Mouse (Mus musculus): Measurements from ENCODE around the gene Filip1l. TPM values are rescaled to one million over a fixed set of nuclear protein-coding genes. Genes with fewer than 3 reads are reported as not detected.

Filip1l gene
- polyA plus RNA-seq, 1 experiment from 2014 or later: 12.7 TPM

DNA sequence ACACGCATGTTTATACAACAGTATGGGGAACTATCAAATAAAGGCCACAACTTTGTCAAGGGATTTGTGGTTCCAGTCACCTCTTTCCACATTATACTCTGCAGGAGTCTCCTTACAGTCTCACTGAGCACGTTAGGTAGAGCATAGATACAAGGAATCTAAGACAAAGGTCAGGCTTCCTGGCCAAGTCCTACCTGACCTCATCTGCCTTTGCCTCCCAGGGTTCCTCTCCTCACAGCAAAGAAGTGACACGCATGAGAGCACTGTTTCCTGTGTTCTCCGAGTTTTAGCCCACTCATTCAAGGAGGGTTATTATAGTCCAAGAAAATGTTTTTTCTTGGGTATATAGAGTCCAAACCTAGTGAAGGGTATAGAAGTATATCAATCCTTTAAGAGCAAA, 202.8 kb downstream of the Filip1l start:
- no peak overlapping the region for H3K4me3 ChIP-seq
- no peak for DNase-seq (ENCODE audit: low spot score)
- H3K27me3 ChIP-seq (replicated peaks; ENCODE audit: low read depth, poor library complexity, severe bottlenecking): no peaks in the 10 kb centered on the region
- peaks cover 13% of the 10 kb centered on the region for H3K4me1 ChIP-seq
- H3K27ac ChIP-seq (replicated peaks): no peak overlapping the region
- 64% methylated on average over 4 of the region's 4 CpGs for WGBS
- no peaks in the 10 kb centered on the region for H3K9me3 ChIP-seq
- peaks cover 3% of the 10 kb centered on the region; the same call in 1 of the 2 replicates for H3K36me3 ChIP-seq (replicated peaks)

DNA sequence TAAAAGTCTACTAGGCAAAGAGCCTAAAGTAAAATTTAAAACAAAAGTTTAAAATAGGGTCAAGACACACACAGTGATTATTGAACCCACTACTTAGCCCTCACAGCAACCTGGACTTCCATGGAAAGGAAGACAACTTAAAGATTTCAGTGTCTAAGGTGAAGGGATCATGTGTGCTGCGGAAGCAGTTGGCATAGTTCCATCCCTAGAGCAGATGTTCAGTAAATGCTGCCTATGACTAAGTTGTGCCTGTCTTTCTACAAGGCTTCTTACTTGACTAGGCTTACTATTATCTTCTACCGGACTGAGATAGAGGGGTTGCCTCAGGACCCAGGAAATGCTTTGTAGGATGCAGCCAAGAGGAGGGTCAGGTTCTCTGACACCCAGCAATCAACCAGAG, 203.4 kb downstream of the Filip1l start:
- WGBS: 90% methylated on average over 2 of the region's 2 CpGs
- peaks cover 3% of the 10 kb centered on the region; the same call in 1 of the 2 replicates for H3K36me3 ChIP-seq (replicated peaks)
- H3K27me3 ChIP-seq (replicated peaks; ENCODE audit: low read depth, poor library complexity, severe bottlenecking): no peaks in the 10 kb centered on the region
- no peaks in the 10 kb centered on the region for H3K9me3 ChIP-seq
- H3K4me3 ChIP-seq: no peak overlapping the region
- H3K27ac ChIP-seq (replicated peaks): no peak overlapping the region
- no peak for DNase-seq (ENCODE audit: low spot score)
- H3K4me1 ChIP-seq: peaks cover 9% of the 10 kb centered on the region; the same call in 1 of the 2 replicates

DNA sequence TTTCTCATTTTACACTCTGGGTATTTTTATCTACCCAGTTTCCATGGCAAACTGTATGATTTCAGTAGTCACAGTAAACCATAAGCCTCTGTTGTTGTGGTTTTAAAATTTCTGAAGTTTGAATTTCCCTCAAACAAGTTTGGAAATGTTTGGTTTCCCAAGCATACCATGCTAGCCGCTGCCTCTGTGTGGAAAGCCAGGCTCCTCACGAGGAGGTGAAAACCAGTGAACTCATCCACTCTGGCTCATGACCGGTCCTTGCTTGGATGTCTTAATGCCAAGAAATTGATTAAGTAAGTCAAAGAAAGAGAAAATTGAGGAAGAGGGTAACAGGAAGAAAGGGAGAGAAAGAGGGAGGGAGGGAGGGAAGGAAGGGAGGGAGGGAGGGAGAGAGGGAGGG, 205.4 kb downstream of the Filip1l start:
- 94% methylated on average over 3 of the region's 3 CpGs for WGBS
- Histone ChIP-seq H3K27me3 (replicated peaks; ENCODE audit: low read depth, poor library complexity, severe bottlenecking) (no peaks in the 10 kb centered on the region), H3K36me3 (replicated peaks) (0 out of 2 replicates have a peak, but pooled peaks cover 3% of the 10 kb centered on the region), H3K4me1 (no peaks in the 10 kb centered on the region), H3K9me3 (no peaks in the 10 kb centered on the region), H3K4me3 (no peak overlapping the region), H3K27ac (replicated peaks) (no peak overlapping the region)
- no peak for DNase-seq (ENCODE audit: low spot score)

DNA sequence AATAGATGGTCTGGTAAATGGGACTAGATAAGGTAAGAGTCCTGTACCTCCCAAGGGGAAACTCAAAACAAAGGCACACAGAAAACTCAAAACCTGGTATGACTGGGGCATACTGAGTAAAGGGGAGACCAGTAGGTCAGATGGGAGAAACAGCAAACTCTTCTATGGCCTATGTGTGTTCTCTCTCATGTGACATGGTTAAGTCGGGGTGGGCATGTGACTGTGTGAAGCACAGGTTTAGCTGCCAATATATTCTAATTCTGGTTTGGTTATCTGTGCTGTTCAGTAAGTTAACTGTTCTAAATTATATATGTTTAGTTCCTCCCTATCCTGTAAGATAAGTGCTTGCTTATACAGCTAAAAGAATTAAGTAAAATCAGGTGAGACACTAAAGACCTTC, 207.3 kb downstream of the Filip1l start:
- Histone ChIP-seq H3K4me1 (no peaks in the 10 kb centered on the region), H3K27me3 (replicated peaks; ENCODE audit: low read depth, poor library complexity, severe bottlenecking) (no peaks in the 10 kb centered on the region), H3K27ac (replicated peaks) (no peak overlapping the region), H3K9me3 (no peaks in the 10 kb centered on the region), H3K4me3 (no peak overlapping the region), H3K36me3 (replicated peaks) (no peaks in the 10 kb centered on the region)
- DNase-seq (ENCODE audit: low spot score): no peak
- WGBS: 88% methylated on average over 1 of the region's 1 CpGs

DNA sequence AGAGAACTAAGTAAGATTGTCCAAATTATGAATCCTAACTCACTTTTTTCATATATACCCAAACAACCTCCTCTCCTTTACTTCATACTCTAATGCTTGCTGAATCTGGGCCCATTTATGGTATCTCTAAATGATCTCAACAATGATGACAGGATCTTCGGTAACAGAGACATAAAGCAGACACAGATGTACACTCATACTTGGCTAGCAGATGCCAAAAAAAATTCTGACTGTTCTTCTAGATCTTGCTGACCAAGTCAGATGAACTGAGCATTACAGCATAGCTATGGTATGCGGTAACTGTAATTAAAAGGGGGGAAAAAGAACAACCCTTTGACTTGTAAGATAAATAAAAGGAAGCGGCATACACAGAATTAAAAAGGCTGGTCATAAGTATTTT, 210.6 kb downstream of the Filip1l start:
- WGBS: 88% methylated on average over 3 of the region's 3 CpGs
- Histone ChIP-seq H3K27me3 (replicated peaks; ENCODE audit: low read depth, poor library complexity, severe bottlenecking) (no peaks in the 10 kb centered on the region), H3K27ac (replicated peaks) (no peak overlapping the region), H3K9me3 (no peaks in the 10 kb centered on the region), H3K4me1 (no peaks in the 10 kb centered on the region), H3K36me3 (replicated peaks) (no peaks in the 10 kb centered on the region), H3K4me3 (no peak overlapping the region)
- no peak for DNase-seq (ENCODE audit: low spot score)

DNA sequence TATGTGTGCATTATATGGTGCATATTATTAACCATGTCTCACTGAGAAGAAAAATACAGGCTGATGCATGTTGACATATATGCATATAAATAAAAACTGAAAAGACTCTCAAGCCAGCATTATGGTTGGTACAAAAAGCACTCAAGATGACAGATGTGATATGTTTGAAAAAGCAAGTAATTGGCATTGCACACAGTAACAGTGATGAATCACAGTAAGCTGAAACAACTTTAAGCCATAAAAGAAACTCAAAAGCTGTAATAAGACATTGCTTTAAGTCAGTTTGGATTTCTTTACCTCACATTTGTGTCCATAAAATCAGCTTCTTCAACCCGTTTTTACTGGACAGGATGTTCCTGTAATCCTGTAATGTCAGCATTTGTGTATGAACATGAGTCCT, 211.9 kb downstream of the Filip1l start:
- no peak for DNase-seq (ENCODE audit: low spot score)
- Histone ChIP-seq H3K36me3 (replicated peaks) (peaks cover 4% of the 10 kb centered on the region), H3K27me3 (replicated peaks; ENCODE audit: low read depth, poor library complexity, severe bottlenecking) (no peaks in the 10 kb centered on the region), H3K9me3 (no peaks in the 10 kb centered on the region), H3K27ac (replicated peaks) (no peak overlapping the region), H3K4me3 (no peak overlapping the region), H3K4me1 (no peaks in the 10 kb centered on the region)
- 62% methylated on average over 1 of the region's 1 CpGs for WGBS

DNA sequence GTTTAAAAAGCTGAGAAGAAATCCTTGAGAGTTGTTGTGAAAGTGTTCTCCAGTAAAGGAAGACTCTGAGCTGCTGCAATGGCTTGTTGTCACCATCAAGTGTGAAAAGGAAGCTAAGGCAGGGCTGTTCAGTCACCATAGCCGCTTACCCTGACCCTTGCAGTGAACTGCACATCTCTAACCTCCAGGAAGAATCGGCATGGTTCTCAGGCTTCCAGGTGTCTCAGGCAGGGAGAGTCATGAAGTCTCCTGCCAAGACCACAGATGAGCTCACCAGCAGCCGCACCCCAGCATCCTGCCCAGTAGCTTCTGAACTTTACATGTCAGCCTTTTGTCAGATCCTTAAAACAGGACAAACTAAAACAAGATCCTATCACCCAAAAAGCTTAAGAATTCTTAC, 213.3 kb downstream of the Filip1l start:
- DNase-seq (ENCODE audit: low spot score): no peak
- no peak overlapping the region for H3K27ac ChIP-seq (replicated peaks)
- peaks cover 18% of the 10 kb centered on the region for H3K36me3 ChIP-seq (replicated peaks)
- H3K4me3 ChIP-seq: no peak overlapping the region
- H3K27me3 ChIP-seq (replicated peaks; ENCODE audit: low read depth, poor library complexity, severe bottlenecking): no peaks in the 10 kb centered on the region
- H3K4me1 ChIP-seq: no peaks in the 10 kb centered on the region
- 84% methylated on average over 3 of the region's 3 CpGs for WGBS
- H3K9me3 ChIP-seq: no peaks in the 10 kb centered on the region

DNA sequence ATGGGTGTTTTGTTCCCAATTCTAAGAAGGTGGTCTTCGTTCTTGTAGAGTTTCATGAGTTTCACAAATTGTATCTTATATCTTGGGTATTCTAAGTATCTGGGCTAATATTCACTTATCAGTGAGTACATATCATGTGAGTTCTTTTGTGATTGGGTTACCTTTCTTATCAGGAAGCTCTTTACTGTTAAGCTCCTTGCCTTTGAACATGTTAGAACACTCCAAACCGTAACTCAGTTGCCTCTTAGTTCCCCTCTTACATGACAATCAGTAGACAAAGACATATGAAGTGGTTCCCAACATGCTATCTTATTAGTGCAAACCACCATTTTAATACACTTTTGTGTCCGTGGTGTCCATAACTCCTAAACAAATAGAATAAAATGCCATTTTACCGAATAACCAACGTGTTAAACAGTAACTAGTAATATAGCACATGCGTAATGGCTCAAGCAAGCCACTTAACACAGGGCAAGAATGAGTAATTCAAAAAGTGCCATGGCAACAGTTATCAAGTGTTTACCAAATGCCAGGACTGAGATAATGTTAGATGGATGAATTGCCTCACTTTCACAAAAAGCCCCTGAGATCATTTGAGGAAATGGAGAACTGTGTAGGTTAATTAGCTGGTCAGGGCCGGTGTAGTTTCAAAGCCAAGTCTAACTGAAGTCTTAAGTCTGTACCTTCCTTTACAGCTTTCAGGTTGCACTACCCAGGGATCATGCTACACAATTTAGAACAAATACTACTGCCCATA, 215.9 kb downstream of the Filip1l start:
- no peak for DNase-seq (ENCODE audit: low spot score)
- Histone ChIP-seq H3K4me1 (no peaks in the 10 kb centered on the region), H3K27me3 (replicated peaks; ENCODE audit: low read depth, poor library complexity, severe bottlenecking) (no peaks in the 10 kb centered on the region), H3K4me3 (no peak overlapping the region), H3K27ac (replicated peaks) (no peak overlapping the region), H3K36me3 (replicated peaks) (peaks cover 30% of the 10 kb centered on the region), H3K9me3 (no peaks in the 10 kb centered on the region)
- WGBS: 94% methylated on average over 7 of the region's 7 CpGs

DNA sequence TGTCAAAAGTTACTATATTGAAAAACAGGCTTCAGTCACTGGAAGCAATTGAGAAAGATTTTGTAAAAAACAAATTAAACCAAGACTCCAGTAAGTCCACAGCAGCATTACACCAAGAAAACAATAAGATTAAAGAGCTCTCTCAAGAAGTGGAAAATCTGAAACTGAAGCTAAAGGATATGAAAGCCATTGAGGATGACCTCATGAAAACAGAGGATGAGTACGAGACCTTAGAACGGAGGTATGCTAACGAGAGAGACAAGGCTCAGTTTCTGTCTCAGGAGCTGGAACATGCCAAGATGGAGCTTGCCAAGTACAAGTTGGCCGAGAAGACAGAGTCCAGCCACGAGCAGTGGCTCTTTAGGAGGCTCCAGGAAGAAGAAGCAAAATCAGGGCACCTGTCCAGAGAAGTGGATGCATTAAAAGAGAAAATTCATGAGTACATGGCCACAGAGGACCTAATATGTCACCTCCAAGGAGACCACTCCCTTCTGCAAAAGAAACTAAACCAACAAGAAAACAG, 218.0 kb downstream of the Filip1l start:
- no peak overlapping the region for H3K27ac ChIP-seq (replicated peaks)
- H3K4me3 ChIP-seq: no peak overlapping the region
- H3K4me1 ChIP-seq: no peaks in the 10 kb centered on the region
- H3K36me3 ChIP-seq (replicated peaks): peaks cover 30% of the 10 kb centered on the region
- H3K27me3 ChIP-seq (replicated peaks; ENCODE audit: low read depth, poor library complexity, severe bottlenecking): no peaks in the 10 kb centered on the region
- WGBS: 90% methylated on average over 5 of the region's 5 CpGs
- DNase-seq (ENCODE audit: low spot score): no peak
- H3K9me3 ChIP-seq: no peaks in the 10 kb centered on the region

DNA sequence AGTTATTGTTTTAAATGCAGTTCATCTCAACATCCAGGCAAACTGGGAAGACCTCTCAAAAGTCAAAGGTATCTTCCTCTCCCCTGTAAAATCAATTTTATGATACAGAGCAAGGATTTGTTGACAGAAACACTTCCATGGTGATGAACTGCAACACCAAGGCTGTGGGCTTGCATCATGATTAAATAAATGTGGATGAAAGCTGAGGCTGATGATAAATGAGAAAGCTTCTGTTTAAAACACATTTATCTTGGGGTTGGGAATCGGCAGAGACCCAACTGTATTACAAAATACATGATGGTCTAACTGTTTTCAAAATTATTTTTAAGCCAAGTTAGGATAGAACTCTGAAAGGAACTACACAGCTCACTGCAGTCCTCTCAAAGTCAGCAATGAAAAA, 220.9 kb downstream of the Filip1l start:
- no peak overlapping the region for H3K27ac ChIP-seq (replicated peaks)
- H3K4me3 ChIP-seq: no peak overlapping the region
- no peaks in the 10 kb centered on the region for H3K9me3 ChIP-seq
- no peaks in the 10 kb centered on the region for H3K27me3 ChIP-seq (replicated peaks; ENCODE audit: low read depth, poor library complexity, severe bottlenecking)
- peaks cover 30% of the 10 kb centered on the region for H3K36me3 ChIP-seq (replicated peaks)
- no peaks in the 10 kb centered on the region for H3K4me1 ChIP-seq
- WGBS: 93% methylated on average over 1 of the region's 1 CpGs
- DNase-seq (ENCODE audit: low spot score): no peak

DNA sequence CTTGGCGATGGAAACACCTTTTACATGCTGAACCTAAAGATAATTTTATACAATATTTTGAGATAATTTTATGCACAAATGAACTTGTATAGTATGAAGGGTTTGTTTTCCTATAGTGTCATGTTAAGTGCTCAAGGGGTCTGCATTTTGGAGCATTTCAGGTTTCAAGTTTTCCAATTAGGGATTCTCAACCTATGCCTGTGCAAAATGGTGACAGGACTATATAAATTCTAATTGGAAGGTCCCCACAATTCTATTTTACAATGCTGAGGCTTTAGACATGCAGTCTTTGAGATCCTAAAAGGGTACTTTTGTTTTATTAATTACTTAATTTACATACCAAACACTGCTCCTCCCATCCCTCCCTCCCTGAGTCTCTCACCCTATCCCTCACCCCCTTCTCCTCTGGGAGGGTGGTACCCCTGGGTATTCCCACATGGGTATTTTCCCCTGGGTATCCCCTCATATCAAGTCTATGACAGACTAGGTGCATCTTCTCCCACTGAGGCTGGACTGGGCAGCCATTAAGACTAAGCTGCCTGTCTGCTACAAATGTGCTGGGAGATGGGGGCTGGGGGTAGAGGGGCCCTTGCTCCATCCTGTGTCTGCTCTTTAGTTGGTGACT, 223.0 kb downstream of the Filip1l start:
- no peak for DNase-seq (ENCODE audit: low spot score)
- Histone ChIP-seq H3K9me3 (no peaks in the 10 kb centered on the region), H3K4me1 (no peaks in the 10 kb centered on the region), H3K4me3 (no peak overlapping the region), H3K27ac (replicated peaks) (no peak overlapping the region), H3K27me3 (replicated peaks; ENCODE audit: low read depth, poor library complexity, severe bottlenecking) (no peaks in the 10 kb centered on the region), H3K36me3 (replicated peaks) (peaks cover 16% of the 10 kb centered on the region)
- 95% methylated on average over 1 of the region's 1 CpGs for WGBS

DNA sequence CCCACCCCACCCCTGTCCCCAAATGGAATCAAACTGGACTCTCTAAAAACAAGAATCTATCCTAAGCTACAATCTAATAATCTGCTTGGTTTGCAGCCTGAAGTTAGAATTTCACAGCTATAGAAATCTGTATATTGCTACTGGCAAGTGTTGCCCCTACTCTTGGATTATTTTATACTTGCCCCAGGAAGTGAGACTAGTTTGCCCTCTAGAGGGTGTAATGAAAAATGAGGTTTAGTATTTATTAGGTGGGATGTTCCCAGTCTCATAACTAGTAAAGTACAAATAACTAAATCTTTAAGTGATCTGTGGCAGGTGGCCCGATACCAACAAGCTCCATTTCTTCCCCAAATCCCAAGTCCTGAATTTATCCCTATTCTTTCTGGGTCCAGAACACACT, 224.6 kb downstream of the Filip1l start:
- no peaks in the 10 kb centered on the region for H3K36me3 ChIP-seq (replicated peaks)
- H3K4me1 ChIP-seq: 0 out of 2 replicates have a peak, but pooled peaks cover 2% of the 10 kb centered on the region
- no peaks in the 10 kb centered on the region for H3K9me3 ChIP-seq
- DNase-seq (ENCODE audit: low spot score): no peak
- H3K27me3 ChIP-seq (replicated peaks; ENCODE audit: low read depth, poor library complexity, severe bottlenecking): no peaks in the 10 kb centered on the region
- no peak overlapping the region for H3K27ac ChIP-seq (replicated peaks)
- H3K4me3 ChIP-seq: no peak overlapping the region
- 98% methylated on average over 1 of the region's 1 CpGs for WGBS

DNA sequence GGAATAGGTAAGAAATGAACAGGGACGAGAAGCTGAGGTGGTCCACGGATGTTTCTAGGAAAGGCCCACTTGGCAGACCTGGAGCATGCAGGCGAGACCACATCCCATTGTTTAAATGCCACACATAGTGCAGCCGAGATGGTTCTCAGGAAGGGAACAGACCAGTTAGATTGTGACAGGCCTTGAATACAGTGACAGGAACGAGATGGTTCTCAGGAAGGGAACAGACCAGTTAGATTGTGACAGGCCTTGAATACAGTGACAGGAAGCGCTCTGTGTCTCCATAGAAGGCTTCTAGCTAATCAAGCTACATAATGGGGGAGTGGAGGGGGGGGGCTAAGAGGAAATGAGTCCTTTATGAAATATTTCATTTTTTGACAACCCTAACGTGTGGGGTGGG, 227.1 kb downstream of the Filip1l start:
- 77% methylated on average over 7 of the region's 7 CpGs for WGBS
- Histone ChIP-seq H3K36me3 (replicated peaks) (no peaks in the 10 kb centered on the region), H3K4me3 (no peak overlapping the region), H3K27ac (replicated peaks) (no peak overlapping the region), H3K9me3 (no peaks in the 10 kb centered on the region), H3K4me1 (0 out of 2 replicates have a peak, but pooled peaks cover 2% of the 10 kb centered on the region), H3K27me3 (replicated peaks; ENCODE audit: low read depth, poor library complexity, severe bottlenecking) (no peaks in the 10 kb centered on the region)
- DNase-seq (ENCODE audit: low spot score): no peak
